Mouse (Mus musculus) liver (tissue): ENCODE measurements around the gene Lin9.

Source experiments
- DNase-seq: peaks from one replicate; pipeline ENCODE4 v3.0.0-alpha.2; 2020; ENCODE audit warnings: mixed read lengths

Lin9 gene

GRCm38 (mm10) chr1:180708935-180709776, 68.2 kb downstream of the Lin9 start:
- no peak for DNase-seq

GRCm38 (mm10) chr1:180718756-180719155, 77.8 kb downstream of the Lin9 start:
- no peak for DNase-seq

DNA sequence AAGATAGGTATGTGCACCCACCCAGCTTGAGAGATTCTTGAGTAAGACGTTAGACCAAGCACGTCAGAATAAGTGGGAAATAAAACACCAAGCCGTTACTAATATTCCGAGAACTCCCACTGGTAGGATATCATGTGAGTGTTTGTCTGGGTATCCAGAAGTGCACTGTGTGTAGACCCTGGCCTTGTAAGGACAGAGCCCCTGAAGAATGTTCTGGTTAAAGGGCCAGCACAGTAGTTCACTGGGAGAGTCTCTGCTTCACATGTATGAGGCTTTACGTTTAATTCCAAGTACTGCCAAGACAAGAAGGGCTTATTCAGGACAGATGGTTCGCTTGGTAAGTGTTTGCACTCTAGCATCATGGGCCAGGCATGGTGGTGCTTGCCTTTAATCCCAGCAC, 78.5 kb downstream of the Lin9 start:
- no peak for DNase-seq

- peak; percentile 81 for DNase-seq
These were observed 79.2 kb downstream of the Lin9 start for GRCm38 (mm10) chr1:180719951-180720689.

- DNase-seq: peak; percentile 17
These were observed 81.7 kb downstream of the Lin9 start for GRCm38 (mm10) chr1:180722608-180723007.

GRCm38 (mm10) chr1:180723701-180724238, 82.8 kb downstream of the Lin9 start:
- no peak for DNase-seq

DNA sequence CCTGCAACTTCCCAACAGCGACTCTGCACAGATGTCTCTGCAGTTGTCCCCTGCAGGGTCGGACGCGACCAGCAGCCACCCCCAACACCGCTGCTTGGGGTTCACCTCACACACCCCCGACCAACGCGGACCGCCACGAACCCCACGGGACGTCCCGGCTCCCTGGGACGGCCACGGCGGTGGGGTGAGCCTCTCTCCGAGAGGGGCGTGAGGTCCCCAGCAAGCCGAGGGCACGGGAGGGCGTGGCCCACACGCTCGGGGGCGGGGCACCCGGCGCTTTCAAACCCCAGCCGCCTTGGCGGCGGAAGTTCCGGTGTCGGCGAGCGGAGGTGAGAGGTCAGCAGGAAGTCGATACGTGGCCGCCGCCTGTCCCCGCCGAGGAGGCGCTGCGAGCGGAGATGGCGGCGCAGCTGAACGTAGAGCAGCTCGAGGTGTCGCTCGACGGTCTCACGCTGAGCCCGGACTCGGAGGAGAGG, 84.8 kb downstream of the Lin9 start, which contains the start of gene Acbd3:
Acbd3 (plus strand) TSS at position 340 of the 476 bp plus-strand sequence.
- DNase-seq: peak; percentile 95

DNA sequence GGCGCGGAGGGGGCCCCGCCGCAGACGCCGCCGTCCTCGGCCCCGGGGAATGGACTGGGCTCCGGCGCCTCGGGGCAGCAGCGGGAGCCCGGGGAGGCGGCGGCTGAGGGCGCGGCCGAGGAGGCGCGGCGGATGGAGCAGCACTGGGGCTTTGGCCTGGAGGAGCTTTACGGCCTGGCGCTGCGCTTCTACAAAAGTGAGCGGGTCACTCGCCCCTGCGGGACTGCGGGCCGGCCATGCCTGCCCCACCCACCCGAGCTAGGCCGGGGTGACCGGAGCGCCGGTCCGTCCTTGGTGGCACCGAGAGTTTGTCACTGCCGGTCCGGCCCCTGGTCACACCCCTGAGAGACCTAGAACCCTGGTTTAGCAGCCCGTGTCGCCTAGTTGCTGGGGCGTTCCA, 85.2 kb downstream of the Lin9 start:
- DNase-seq: peak; percentile 68

- no peak for DNase-seq
These were observed 88.3 kb downstream of the Lin9 start for GRCm38 (mm10) chr1:180729231-180729630.
